Mouse (Mus musculus): ENCODE results near the gene Olfr464. TPM values are rescaled to one million over a fixed set of nuclear protein-coding genes. Genes with fewer than 3 reads are reported as not detected.

Gene Olfr464
- not detected for total RNA-seq (2022)

DNA sequence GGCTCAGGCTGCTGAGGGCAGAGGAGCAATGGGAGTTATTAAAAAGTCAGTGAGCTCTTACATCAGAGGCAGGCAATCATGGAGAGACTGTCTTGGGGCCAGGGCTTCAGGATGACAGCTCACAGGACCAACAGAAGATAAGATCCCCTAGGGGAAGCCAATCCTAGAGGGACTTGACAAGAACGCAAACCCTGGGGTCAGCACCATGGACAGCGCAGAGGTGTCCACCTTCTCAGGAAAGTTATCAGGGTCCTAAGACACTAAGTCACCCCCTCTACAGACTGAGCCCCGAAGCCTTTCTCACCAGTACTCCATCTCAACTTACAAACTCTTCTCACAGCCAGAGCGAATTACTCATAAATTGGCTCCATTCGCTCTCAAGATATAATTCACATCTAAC is at the start of gene Olfr464:
Gene Olfr464 (minus strand): TSS at position 2 of the 400 bp plus-strand sequence.
- DNase-seq (ENCODE audit: low spot score): no peak

DNA sequence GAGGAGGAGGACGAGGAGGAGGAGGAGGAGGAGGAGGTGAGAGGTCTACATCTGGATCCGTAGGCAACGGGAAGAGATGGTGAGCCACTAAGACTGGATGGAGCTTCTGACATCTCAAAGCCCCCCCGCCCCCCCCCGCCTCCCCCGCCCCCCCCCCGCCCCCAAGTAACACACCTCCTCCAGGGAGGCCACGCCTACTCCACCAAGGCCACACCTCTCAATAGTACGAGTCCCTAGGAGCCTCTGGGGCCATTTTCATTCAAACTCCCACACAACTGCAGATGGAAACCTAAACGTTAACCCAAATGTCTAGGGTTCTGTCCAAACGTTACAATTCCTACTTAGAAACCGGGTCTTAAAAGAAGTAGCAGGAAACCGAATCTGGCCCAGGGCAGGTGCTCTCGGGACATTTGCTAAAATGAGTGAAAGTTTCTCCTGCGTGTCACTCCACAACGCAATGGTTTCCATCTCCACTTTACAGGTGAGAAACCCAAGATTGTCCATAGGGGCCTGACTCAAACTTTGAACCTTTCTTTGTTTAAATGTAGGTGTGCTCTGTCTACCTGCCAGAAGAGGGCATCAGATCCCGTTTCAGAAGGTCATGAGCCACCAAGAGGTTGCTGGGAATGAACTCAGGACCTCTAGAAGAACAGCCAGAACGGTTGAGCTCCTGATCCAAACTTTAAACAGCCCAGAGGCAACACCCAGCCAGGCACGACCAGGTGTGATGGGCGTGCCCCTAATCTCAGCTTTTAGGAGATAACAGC is 47.8 kb upstream of the Olfr464 start:
- DNase-seq (ENCODE audit: low spot score): no peak

DNA sequence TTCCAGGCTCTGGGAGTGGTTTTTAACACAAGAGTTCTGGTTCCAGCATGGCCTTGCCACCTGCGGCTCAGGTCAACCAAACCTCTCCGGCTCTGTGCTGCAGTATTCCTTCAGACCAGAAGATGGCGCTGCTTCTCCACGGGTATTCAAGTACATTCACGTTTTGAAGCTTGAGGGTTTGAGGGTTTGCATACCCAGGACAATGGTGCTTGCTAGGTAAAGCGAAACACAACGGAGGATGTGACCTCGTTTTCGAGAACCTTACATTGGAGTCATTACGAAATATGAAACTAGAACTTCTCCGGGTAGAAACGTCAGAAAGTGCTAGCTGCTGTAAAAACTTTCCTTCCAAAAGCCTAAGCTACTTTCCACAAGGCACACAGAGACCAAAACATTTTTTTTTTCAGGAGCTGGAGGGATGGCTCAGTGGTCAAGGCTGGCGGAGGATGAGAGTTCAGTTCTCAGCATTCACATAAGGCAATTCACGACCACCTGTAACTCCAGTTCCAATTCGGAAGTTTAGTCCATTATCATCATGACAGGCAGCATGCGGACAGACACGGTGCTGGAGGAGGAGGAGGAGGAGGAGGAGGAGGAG is 47.0 kb upstream of the Olfr464 start:
- peak; percentile 80 for DNase-seq (ENCODE audit: low spot score)

DNA sequence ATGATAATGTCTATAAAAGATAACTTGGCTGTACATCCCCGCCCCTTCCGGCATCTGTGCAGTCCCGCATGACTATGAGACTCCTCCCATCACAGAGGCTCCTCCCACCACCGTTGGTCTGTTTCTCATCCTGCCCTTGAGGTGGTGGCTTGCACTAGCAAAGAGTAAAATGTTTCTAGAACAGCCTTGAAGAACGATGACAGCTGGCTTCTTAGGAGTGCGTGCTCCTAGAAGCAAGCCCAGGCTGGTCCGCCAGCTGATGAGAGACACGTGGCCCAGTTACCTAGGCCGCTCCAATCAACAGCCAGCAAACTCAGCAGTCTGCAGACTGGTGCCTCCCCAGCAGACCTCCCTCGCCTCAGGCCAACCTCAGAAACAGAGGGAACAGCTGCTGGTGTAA is 45.4 kb upstream of the Olfr464 start:
- DNase-seq (ENCODE audit: low spot score): no peak

DNA sequence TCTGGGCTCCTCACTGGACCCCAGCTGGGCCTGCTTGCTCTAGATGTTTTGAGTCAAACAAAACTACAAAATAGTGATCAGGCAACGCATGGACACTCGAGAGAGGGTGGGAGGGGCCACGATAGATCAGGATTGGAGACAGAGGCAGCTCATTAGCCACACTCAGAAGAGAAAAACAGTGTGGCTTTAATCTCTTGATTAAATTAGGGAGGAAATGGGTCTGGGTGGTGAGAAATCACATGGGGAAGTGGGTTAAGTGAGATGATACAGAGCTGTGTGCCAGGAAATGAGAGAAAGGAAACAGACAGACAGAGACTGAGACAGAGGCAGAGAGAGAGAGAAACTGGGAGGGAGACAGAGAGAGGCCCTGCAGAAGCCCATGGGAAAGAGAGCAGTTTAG is 44.5 kb upstream of the Olfr464 start:
- DNase-seq (ENCODE audit: low spot score): no peak

DNA sequence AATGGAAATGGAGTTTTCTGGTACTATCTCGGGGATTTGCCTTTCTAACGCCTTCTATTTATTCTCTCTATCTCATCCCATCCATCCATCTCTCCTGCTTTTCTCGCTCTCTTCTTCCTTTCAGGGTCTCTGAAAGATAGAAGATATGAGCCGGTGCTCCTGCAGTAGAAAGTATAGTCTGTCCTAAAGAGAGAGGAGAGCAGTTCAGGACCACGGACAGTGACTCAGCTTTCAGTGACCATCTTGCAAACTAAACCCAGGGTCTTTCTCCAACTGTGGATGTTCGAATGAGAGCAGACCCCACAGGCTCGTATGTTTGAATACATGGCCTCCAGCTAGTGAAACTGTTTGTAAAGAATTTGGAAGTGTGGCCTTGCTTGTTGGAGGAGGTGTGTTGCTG is 36.3 kb upstream of the Olfr464 start:
- no peak for DNase-seq (ENCODE audit: low spot score)

DNA sequence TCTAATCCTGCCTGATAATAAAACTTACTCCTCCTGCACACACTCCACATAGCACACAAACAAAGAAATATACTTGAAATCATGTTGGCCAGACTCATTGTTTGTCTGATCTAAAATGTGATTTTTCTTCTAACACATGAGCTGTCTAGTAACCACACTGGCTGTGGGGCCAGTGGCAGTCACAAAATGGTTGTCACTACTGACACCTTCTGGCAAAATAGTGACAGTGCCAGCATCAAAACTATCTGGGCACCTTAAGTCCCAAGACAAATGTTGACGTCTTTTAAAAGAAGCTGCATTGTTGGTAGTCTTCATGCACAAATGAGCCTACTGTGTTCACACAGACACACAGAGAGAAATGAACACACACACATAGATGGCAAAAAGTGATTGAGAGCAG is 34.4 kb upstream of the Olfr464 start:
- DNase-seq (ENCODE audit: low spot score): no peak

DNA sequence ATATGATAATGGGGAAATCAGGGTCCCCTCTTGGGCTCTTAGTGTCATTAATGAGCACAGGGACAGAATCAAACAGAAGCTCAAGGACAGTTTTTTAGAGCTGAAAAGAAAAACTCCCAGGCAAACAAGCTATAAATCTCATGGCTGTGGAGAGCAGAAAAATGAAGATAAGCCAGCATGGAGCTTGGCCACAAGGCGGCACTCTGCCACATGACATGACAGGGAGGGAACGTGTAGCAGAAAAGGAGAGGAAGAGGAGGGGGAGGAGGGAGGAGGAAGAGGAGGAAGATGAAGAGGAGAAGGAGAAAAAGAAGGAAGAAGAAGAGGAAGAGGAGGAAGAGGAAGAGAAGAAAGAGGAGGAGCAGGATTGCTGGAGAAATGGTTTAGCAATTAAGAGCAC is 29.2 kb upstream of the Olfr464 start:
- DNase-seq (ENCODE audit: low spot score): no peak

DNA sequence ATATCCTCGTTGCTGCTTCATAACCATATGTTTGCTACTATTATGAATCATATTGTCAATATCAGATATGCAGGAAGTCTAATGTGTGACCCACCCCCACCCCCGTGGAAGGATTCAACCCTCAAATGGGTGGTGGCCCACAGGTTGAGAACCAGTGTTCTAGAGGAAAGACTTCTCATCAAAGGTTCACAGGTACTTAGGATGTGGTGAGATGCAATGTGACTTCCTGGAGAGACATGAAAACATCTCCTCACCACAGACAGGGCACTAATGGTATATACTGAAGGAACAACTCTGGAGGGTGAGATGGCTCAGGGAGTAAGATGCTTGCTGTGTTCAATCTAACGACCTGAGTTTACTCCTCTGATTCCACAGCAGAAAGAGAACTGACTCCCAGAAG is 14.7 kb upstream of the Olfr464 start:
- no peak for DNase-seq (ENCODE audit: low spot score)

DNA sequence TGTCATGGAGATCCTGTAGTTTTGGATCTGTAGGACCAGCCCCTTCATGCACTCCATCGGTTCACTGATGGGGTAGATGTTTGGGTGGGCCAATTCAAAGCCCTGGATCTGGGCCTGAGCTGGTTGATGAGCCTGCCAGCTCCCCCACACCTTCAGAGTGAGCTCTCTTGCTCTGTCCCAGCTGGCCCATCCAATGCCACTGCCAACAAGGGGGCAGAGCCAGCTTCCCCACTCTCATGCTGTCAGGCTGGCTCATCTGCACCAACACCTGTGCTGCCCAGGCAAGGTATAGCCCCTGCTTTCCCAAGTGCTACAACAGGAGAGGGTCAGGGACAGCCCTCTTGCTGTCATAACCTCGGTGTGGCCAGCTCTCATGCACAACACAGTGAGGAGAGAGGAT is 13.0 kb upstream of the Olfr464 start:
- DNase-seq (ENCODE audit: low spot score): no peak

DNA sequence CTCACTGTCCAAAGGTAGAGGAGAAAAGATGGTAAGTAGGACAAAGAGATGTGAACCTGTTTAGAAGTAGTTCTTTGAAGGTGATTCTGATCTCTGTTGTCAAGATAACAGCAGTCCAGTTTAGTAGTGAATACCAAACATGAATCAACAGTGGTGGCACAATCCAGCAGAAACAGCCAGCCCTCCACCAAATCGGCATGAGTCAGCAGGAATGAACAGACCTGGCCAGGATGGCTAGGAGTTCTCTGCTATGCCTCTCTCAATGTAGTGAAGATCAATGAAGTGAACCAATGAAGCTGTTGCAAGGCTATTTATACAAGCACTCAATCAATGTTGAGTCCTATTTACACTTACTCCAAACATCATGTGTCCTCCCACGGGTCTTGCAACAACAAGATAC is 9.6 kb upstream of the Olfr464 start:
- DNase-seq (ENCODE audit: low spot score): no peak

DNA sequence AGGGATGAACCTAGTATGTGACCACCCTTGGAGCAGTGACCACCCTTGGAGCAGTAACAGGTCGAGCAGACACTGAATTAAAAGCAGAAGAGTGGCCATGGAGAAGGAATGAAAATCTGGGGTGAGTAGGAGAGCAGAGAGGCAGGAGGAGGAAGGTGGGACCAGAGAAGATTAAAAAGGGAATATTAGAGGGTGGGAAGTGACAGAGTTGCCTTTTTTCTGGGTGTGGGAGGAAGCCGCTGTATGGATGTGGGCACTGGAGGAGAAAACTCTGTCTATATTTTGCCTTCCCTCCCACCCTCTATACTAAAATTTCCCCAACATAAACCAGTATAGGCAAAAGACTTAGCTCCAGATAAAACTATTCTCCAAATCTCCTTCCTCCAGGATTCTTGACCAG is 466 bp downstream of the Olfr464 start:
- no peak for DNase-seq (ENCODE audit: low spot score)

DNA sequence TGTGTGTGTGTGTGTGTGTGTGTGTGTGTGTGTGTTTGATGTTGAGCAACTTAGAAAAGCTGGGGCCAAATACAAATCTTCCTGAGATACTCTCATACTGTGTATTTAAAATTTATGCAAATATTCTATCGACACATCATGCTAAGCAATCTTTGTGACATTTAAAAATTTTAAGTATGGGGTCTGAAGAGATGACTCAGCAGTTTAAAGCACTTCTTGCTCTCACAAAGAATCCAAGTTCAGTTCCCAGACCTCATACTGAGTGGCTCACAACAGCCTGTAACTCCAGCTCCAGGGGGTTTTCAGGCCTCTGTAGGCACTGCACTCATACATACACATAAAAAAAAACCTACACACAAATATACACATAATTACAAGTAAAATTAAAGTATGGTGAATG is 4.8 kb downstream of the Olfr464 start:
- no peak for DNase-seq (ENCODE audit: low spot score)

DNA sequence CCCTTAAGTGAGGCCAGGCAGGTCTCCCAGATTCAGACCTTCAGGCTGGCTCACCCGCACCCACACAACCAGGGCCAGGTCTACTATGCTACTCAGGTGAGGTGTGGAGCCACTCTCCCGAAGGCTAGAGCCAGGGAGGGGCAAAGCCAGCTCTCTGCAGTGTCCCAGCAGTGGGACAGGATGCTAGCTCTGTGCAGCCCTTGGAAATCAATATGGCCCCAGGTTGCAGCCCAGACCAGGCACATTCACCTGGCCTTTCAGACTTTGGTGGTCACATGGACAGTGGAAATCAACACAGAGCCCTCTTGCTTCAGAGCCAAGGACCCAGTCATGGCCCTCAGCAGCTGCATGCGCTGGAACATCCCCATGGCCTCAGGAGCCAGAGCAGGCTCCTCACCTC is 16.4 kb downstream of the Olfr464 start:
- DNase-seq (ENCODE audit: low spot score): no peak

DNA sequence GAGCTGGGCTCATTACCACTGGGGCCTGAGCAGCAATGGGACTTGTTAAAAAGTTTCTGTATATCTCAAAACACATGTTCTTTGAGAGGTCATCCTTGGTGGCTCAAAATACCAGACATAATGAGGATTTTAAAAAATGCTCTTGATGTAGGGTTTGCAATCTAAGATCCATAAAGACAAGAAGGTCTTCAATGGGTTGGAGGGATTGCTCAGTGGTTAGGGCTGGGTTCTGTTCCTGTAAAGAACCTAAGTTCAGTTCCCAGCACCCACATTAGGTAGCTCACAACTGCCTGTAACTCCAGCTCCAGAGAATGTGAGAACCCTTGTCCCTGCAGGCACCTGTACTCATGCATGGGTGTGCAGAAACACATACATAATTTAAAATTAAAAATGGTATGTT is 23.5 kb downstream of the Olfr464 start, which contains the start of gene Olfr463:
Gene Olfr463 (minus strand): TSS at position 101 of the 400 bp plus-strand sequence.
- DNase-seq (ENCODE audit: low spot score): no peak

DNA sequence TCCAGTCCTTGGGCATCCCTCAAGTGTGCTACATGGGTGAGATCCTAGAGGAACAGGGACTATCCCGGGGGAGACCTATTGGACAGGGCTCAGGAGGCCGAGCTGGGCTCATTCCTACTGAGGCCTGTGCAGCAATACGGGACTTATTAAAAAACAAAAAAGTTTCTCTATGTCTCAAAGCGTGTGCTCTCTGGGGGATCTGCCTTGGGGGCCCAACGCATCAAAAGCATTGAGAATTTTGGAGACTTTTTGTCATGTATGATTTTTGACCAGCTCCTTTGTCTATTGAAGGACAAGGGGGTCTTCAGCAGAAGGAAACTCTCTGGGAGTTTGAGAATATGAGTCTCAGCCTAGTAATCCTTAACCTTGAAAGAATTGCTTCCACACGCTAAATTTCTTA is 28.6 kb downstream of the Olfr464 start, which contains the start of gene Olfr462:
Gene Olfr462 (minus strand): TSS at position 101 of the 400 bp plus-strand sequence.
- no peak for DNase-seq (ENCODE audit: low spot score)

DNA sequence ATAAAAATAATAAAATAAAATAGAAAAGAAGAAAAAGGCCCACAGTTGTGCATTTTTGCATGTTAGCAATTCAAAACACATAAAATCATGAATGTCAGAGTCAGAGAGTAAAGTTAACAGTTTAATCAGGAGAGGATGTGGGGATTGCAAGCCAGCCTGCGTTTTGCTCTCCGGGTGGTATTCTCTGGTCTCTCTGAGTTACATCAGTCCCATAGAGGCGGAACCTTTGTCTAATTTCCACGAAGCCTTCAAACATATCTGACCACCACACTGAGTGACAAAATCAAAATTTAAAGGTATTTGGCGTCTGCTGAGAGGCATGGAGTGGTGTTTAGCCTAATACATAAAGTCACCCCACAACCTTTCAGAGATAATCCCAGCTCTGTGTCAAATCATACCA is 35.9 kb downstream of the Olfr464 start:
- DNase-seq (ENCODE audit: low spot score): no peak

DNA sequence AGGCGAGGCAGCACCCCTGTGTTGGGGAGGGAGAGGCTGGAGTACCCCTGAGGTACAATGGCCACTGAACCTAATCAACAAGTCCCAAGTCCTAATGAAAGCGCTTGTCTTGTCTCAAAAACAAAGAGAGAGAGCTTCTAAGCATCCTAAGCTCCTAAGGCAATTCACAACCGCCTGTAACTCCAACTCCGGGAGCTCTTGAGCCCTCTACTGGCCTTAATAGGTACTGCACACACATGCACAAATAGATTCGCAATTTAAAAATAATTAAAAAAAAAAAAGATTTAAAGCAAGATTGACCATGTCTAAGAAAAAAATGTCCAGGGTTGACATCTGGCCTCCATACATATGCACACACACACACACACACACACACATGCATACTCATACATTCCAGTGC is 37.3 kb downstream of the Olfr464 start:
- no peak for DNase-seq (ENCODE audit: low spot score)

DNA sequence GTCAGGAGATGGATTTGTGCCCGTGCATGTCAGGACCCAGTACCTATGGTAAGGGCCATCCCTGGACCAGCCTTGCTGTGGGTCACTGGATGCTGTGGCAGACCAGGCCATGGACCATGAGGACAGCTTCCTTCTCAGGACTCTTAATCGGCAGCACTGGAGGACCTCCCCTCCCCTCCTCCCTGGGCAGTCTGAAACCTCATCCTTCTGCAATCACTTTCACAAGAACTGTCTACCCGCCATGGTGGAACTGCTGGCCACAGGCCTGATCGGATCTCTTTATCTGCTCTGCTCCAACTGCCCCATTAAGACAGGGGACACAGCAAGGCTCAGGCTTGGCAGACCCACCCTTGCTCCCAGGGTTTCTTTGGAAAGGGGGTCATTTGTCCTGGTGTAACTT is 39.1 kb downstream of the Olfr464 start:
- DNase-seq (ENCODE audit: low spot score): no peak

DNA sequence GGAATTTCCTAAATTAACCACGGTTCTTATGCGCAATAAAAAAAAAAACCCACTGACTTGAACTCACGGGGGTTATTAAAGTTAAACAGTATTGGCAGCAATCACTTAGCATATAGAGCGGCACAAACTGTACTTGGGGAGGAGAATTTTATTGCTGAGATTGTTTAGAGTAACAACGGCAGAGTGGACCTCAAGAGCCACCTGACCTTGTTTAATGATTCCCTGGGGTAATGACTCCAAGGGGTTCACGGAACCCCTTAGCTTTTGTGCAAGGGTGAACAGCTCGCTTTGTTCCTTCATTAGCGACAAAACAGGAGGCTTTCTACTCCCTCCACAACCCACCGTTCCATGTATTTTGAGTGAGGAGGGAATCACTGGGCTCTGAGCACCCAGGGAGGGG is 40.9 kb downstream of the Olfr464 start:
- DNase-seq (ENCODE audit: low spot score): no peak

DNA sequence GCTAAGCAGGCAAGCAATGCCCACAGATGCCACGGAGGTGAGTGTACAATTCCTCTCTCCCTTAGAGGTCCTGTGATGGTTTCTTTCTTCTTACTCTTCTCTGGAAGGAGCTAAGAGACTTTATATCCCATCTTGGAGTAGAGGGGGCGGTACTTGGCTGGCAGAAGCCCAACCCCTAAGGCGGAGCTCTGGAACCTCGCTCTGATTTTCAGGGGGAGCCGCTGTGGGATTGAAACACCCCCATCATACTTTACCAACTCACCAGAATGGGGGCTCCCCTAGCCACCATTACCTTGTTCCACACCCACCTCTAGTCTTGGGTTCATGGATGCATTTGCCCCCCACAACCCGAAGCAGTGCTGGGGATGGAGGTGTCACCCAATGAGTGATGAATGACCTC is 45.3 kb downstream of the Olfr464 start, which contains the start of gene Epx:
Gene Epx (minus strand): TSS at position 101 of the 400 bp plus-strand sequence.
- DNase-seq (ENCODE audit: low spot score): no peak

DNA sequence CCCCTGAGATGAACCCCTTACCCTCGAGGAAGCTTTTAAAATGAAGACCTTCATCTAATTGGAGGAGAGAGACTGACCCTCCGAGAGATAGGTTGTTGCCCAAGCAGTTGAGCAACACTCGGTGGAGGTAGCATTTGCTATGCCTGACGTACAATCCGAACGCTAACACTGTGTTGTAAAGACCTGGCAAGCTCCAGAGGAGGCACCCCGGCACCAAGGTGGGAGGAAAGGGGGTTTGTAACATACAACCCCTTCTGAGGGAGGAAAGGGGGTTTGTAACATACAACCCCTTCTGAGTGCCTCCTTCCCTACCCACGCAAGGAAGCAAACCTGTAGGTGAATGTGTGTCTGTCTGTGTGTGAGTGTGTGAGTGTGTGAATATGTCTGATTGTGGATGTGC is 49.0 kb downstream of the Olfr464 start:
- no peak for DNase-seq (ENCODE audit: low spot score)

DNA sequence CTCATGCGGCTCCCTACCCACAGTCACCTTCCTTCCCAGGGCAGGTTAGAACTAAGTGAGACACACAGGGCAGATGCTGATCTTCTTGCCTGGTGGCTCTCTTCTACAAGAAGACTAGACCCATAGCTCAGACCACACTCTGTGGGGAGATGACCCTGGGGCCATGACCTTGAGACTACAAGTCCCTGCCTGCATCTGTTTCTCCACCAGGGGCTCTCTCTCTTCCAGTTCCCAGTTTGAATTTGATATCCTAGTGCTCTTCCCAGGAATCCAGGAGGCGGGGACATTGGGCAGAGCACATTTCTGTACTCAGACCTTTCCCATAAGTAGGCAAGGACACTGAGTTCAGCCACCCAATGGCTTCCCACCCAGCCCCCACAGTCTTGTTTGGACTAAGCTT is 50.7 kb downstream of the Olfr464 start:
- no peak for DNase-seq (ENCODE audit: low spot score)
